Mouse (Mus musculus) heart, adult 2 months (tissue): ENCODE results near the gene Pfkfb3.

Experiments
- CTCF ChIP-seq: fragments of 200-600 bp; IDR thresholded peaks from 2 replicates; pipeline ENCODE4 v1.8.1; 2022; ENCODE audit warnings: antibody characterized with exemption, mild to moderate bottlenecking, moderate library complexity
- EP300 ChIP-seq: fragments of 200-500 bp; IDR thresholded peaks from 2 replicates; pipeline ENCODE4 v1.6.1; 2011; ENCODE audit warnings: low read depth, low read length, control low read depth; ENCODE audit not compliant: insufficient read depth
- POLR2A ChIP-seq: fragments of 200-500 bp; IDR thresholded peaks from 2 replicates; pipeline ENCODE4 v1.6.1; 2011; ENCODE audit warnings: mild to moderate bottlenecking, low read depth, low read length, control low read depth; ENCODE audit not compliant: insufficient read depth

DNA sequence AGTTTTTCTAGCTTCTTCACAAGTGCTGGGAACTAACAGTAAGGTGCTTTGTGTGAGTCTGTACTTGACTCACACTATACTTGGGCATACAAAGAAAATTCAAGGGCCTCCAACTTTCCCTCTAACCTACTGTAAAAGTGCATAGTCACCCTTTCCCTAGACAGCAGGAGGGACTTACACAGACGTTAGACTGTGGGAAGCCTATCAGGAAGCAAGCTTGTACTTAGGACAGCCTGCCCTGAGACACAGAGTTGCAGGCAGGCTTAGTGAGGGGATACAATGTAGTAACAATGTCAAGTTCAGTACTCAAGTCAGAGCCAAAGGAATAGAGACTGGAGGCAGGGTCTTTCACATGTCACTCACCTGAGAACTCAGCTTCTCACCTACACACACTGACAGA lies 8.5 kb downstream of the Pfkfb3 start:
- no peak for TF ChIP-seq CTCF
- TF ChIP-seq EP300 = no peak
- no peak for TF ChIP-seq POLR2A
